Mouse (Mus musculus) stomach, postnatal 0 days (tissue): ENCODE measurements at regions not wholly inside any gene's neighbourhood (a gene's known extent, or its start where the extent isn't known, plus 50 kb on each side); places are given as distances from the start of the nearest gene placed in this dataset.

Source experiments
- ATAC-seq: fragments of 200-750 bp; cut with Nextera tagmentation; 2 replicates; pipeline ENCODE4 v1.8.0; 2017; ENCODE audit not compliant: low FRiP score, low TSS enrichment
- DNase-seq: peaks from one replicate; pipeline ENCODE4 v3.0.0-alpha.2; 2016; ENCODE audit warnings: low spot score
- H3K27ac ChIP-seq: fragments of 300-500 bp; sonication (generic); replicated peaks from 2 replicates; pipeline ENCODE4 v1.5.1; 2014; ENCODE audit warnings: mild to moderate bottlenecking, control low read depth
- H3K27me3 ChIP-seq: fragments of 300-500 bp; sonication (generic); 2 replicates; pipeline ENCODE4 v1.6.1; 2014; ENCODE audit warnings: low read length; ENCODE audit not compliant: control insufficient read depth, insufficient read depth
- H3K36me3 ChIP-seq: fragments of 300-500 bp; sonication (generic); 2 replicates; pipeline ENCODE4 v1.6.1; 2014; ENCODE audit warnings: low read length, mixed read lengths; ENCODE audit not compliant: control insufficient read depth, insufficient read depth
- H3K4me1 ChIP-seq: fragments of 300-500 bp; sonication (generic); replicated peaks from 2 replicates; pipeline ENCODE4 v1.6.1; 2014; ENCODE audit warnings: antibody characterized with exemption; ENCODE audit not compliant: control insufficient read depth, insufficient read depth
- H3K4me2 ChIP-seq: fragments of 300-500 bp; sonication (generic); replicated peaks from 2 replicates; pipeline ENCODE4 v1.6.1; 2014; ENCODE audit warnings: low read depth, mild to moderate bottlenecking, control low read depth, moderate library complexity
- H3K4me3 ChIP-seq: fragments of 300-500 bp; sonication (generic); 2 replicates; pipeline ENCODE4 v1.5.1; 2014; ENCODE audit warnings: low read depth, low read length, control low read depth
- H3K9ac ChIP-seq: fragments of 300-500 bp; sonication (generic); 2 replicates; pipeline ENCODE4 v1.6.1; 2014; ENCODE audit warnings: mild to moderate bottlenecking, low read length, control low read depth, mixed read lengths
- H3K9me3 ChIP-seq: fragments of 300-500 bp; sonication (generic); 2 replicates; pipeline ENCODE4 v1.6.1; 2016; ENCODE audit warnings: low read length; ENCODE audit not compliant: control insufficient read depth
- CTCF ChIP-seq: IDR thresholded peaks from 2 replicates; pipeline ENCODE4 v1.5.1; 2016; ENCODE audit warnings: antibody characterized with exemption, low read depth, mild to moderate bottlenecking, moderate library complexity
- EP300 ChIP-seq: optimal IDR thresholded peaks from 2 replicates; pipeline ENCODE3; 2016; ENCODE audit warnings: antibody characterized with exemption
- WGBS: fragments of 180-500 bp; shearing (Covaris S2); extraction: QIAGEN DNeasy Blood & Tissue Kit; methylation state at CpG from one replicate; pipeline ENCODE4 v1.1.7; 2014; 5-methylcytosine and 5-hydroxymethylcytosine counted together

DNA sequence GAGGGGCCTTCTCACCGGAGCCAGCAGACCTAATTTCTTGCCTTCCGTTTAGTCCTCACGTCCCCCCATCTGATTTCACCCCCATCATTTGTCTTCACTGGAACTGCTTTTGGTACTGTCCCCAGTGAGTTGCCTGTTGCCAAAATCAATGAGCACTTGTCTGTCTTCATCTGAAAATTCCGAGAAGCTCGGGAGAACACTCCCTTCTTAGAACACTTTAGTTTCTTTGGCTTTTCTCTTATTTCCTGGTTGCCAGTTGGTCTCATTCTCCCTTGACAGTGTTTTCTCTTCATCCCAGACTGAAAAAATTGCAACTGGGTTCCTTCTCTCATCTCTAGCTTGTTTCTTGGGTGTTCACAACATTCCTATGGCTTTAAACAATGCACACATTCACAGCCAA, 305.2 kb upstream of the Gm9747 start:
- Histone ChIP-seq H3K4me2 (no peak overlapping the region), H3K27me3 (no peaks in the 10 kb centered on the region), H3K9me3 (no peaks in the 10 kb centered on the region), H3K9ac (no peak overlapping the region), H3K4me3 (no peak overlapping the region), H3K36me3 (no peaks in the 10 kb centered on the region), H3K27ac (no peak overlapping the region), H3K4me1 (no peaks in the 10 kb centered on the region)
- no peak for DNase-seq
- 73% methylated on average over 5 of the region's 5 CpGs for WGBS
- no peak for ATAC-seq
- TF ChIP-seq CTCF (no peak), EP300 (no peak)

GRCm38 (mm10) chr1:81933064-81933463, 299.8 kb upstream of the Gm9747 start:
- H3K4me1 ChIP-seq, result no peaks in the 10 kb centered on the region
- no peaks in the 10 kb centered on the region for H3K9me3 ChIP-seq
- TF ChIP-seq EP300, result no peak
- no peak for TF ChIP-seq CTCF
- DNase-seq, result no peak
- ATAC-seq, result no peak
- no peak overlapping the region for H3K27ac ChIP-seq
- H3K4me3 ChIP-seq, result no peak overlapping the region
- H3K9ac ChIP-seq, result no peak overlapping the region
- no peaks in the 10 kb centered on the region for H3K36me3 ChIP-seq
- H3K27me3 ChIP-seq, result no peaks in the 10 kb centered on the region
- no peak overlapping the region for H3K4me2 ChIP-seq

DNA sequence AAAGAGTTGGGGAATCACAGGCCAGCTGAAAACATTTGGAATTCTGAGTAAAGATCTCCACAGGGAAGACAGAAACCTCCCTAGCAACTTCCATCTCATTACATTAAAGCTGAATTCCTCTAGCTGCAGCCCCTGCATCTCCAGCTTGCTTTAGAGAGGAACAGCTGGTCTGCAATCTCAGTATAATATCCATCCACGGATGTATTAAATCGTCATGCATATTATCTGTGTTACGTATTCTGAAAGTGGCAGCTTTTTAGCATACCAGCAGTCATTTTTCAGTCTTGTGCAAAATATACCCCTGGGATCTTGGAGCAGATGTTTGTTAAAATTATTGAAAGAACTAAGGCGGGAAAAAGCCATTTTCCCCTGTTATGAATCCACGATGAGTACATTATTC, 287.7 kb upstream of the Gm9747 start:
- Histone ChIP-seq H3K27ac (no peak overlapping the region), H3K4me2 (no peak overlapping the region), H3K9me3 (no peaks in the 10 kb centered on the region), H3K36me3 (no peaks in the 10 kb centered on the region), H3K27me3 (no peaks in the 10 kb centered on the region), H3K9ac (no peak overlapping the region), H3K4me1 (no peaks in the 10 kb centered on the region), H3K4me3 (no peak overlapping the region)
- ATAC-seq (no peak), DNase-seq (no peak)
- TF ChIP-seq EP300 (no peak), CTCF (no peak)
- 55% methylated on average over 5 of the region's 5 CpGs for WGBS

- no peaks in the 10 kb centered on the region for H3K27me3 ChIP-seq
- no peak for DNase-seq
Measured at GRCm38 (mm10) chr1:81950140-81950550, 282.8 kb upstream of the Gm9747 start.

DNA sequence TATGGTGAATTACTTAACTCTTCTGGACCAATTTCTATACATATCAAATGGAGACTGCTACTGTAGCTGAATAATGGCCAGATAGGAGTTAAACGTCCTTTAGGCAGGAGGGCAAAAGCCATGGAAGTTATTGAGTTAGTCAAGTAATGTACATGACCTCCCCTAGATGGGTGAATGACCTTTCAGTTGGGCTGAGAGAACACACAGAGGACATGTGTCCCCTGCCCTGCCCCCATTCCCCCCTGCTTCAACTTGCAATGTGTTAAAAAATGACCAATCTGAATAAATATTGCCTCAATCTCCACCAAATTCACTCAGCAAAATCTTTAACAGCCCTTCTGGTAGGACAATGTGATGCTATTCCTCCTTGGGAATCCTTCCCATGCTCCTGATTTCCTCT, 282.1 kb upstream of the Gm9747 start:
- Histone ChIP-seq H3K9me3 (no peaks in the 10 kb centered on the region), H3K27me3 (no peaks in the 10 kb centered on the region), H3K4me2 (no peak overlapping the region), H3K27ac (no peak overlapping the region), H3K9ac (no peak overlapping the region), H3K4me1 (no peaks in the 10 kb centered on the region), H3K4me3 (no peak overlapping the region), H3K36me3 (no peaks in the 10 kb centered on the region)
- 49% methylated on average over 1 of the region's 1 CpGs for WGBS
- TF ChIP-seq CTCF, result no peak
- TF ChIP-seq EP300, result no peak
- ATAC-seq (no peak), DNase-seq (no peak)

More at GRCm38 (mm10) chr1:81950140-81950550, 282.8 kb upstream of the Gm9747 start:
- H3K27ac ChIP-seq, result no peak overlapping the region
- 39% methylated on average over 3 of the region's 3 CpGs for WGBS
- no peak overlapping the region for H3K4me2 ChIP-seq
- no peak for ATAC-seq
- TF ChIP-seq CTCF (no peak), EP300 (no peak)
- H3K9me3 ChIP-seq, result no peaks in the 10 kb centered on the region
- no peaks in the 10 kb centered on the region for H3K4me1 ChIP-seq
- no peak overlapping the region for H3K9ac ChIP-seq
- no peak overlapping the region for H3K4me3 ChIP-seq
- H3K36me3 ChIP-seq, result no peaks in the 10 kb centered on the region

DNA sequence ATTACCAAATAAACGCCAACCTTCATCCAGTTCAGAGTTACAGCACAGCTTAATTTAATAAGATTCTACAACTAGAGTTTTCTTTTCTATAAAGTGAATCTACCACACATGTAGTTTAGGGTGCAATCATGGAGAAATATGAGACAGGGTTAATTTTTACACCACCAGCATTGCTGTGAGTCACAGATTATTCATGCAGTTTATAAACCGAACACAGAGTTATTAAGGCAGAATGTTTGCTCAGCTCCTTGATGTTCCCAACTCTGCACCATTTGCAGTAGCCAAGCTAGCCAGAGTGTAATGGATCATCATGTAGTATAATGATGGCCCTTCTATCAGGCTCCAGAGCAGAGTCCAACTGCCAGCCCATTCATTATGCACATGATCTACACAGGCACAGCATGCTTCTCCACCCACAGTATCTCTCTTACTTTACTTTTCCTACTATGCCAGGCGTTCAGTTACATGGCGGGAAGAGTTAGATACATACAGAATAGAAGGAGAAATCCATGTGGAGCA, 281.4 kb upstream of the Gm9747 start:
- 75% methylated on average over 4 of the region's 4 CpGs for WGBS
- no peaks in the 10 kb centered on the region for H3K27me3 ChIP-seq
- no peak overlapping the region for H3K4me3 ChIP-seq
- DNase-seq (no peak), ATAC-seq (no peak)
- H3K36me3 ChIP-seq, result no peaks in the 10 kb centered on the region
- TF ChIP-seq CTCF (no peak), EP300 (no peak)
- no peak overlapping the region for H3K4me2 ChIP-seq
- H3K9ac ChIP-seq, result no peak overlapping the region
- H3K4me1 ChIP-seq, result no peaks in the 10 kb centered on the region
- no peaks in the 10 kb centered on the region for H3K9me3 ChIP-seq
- H3K27ac ChIP-seq, result no peak overlapping the region
